Mouse (Mus musculus) ovary, postnatal 10 days (tissue): ENCODE measurements around the gene Polr3g.
"Not testable (repeated sequence)": the region's sequence is repeated elsewhere in the genome, so short reads cannot be mapped to it uniquely, and the experiment has no call there.

ENCODE experiments used
- DNase-seq: peaks from one replicate; pipeline ENCODE4 v3.0.0; 2022; ENCODE audit warnings: low spot score

The Polr3g gene

GRCm38 (mm10) chr13:81629395-81629794 lies 81.4 kb downstream of the Polr3g start:
- no peak for DNase-seq

DNA sequence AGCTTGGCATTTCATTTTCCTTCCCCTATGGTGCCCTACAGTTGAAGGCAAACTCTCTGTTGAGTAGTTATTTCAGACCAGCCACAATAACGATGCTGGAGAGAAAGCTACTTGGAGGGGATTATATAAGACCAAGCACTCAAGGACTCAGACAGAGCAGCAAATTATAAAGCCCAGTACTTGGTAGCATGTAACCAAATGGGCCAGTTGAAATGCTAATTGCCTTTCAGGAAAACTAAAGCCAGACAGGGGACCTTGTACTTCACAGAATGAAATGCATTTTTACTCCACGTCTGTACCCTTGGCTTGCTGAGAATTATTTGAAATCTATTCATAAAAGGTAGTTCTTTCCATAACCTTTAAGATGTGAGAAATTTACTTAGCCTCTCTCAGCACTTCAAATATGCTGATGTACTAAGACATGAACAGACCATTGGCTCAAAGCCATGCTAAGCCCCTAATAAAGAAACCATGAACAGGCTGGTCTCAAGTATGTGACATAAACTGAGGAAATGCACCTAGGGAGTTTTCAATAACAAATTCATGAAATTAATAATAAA lies 82.1 kb downstream of the Polr3g start:
- DNase-seq = no peak

GRCm38 (mm10) chr13:81627861-81628260 lies 83.0 kb downstream of the Polr3g start:
- DNase-seq = not testable (repeated sequence)
